Mouse (Mus musculus) neural tube, embryonic 12.5 days (tissue): ENCODE results near the gene Abcc8. TPM values are rescaled to one million over a fixed set of nuclear protein-coding genes. Genes with fewer than 3 reads are reported as not detected.

Experiments
- ATAC-seq: fragments of 200-750 bp; cut with Nextera tagmentation; 2 replicates; pipeline ENCODE4 v1.8.0; 2017; ENCODE audit warnings: low read depth, mild to moderate bottlenecking, moderate TSS enrichment, moderate library complexity; ENCODE audit not compliant: low FRiP score
- H3K27ac ChIP-seq: fragments of 300-500 bp; sonication (generic); 2 replicates; pipeline ENCODE4 v1.5.1; 2016
- H3K27me3 ChIP-seq: fragments of 300-500 bp; sonication (generic); replicated peaks from 2 replicates; pipeline ENCODE4 v1.6.1; 2016; ENCODE audit warnings: mild to moderate bottlenecking
- H3K36me3 ChIP-seq: fragments of 300-500 bp; sonication (generic); 2 replicates; pipeline ENCODE4 v1.6.1; 2016; ENCODE audit warnings: mild to moderate bottlenecking
- H3K4me1 ChIP-seq: fragments of 300-500 bp; sonication (generic); 2 replicates; pipeline ENCODE4 v1.6.1; 2016
- H3K4me2 ChIP-seq: fragments of 300-500 bp; sonication (generic); replicated peaks from 2 replicates; pipeline ENCODE4 v1.6.1; 2016; ENCODE audit warnings: mild to moderate bottlenecking
- H3K4me3 ChIP-seq: fragments of 300-500 bp; sonication (generic); 2 replicates; pipeline ENCODE4 v1.5.1; 2016
- H3K9ac ChIP-seq: fragments of 300-500 bp; sonication (generic); 2 replicates; pipeline ENCODE4 v1.6.1; 2016; ENCODE audit warnings: mild to moderate bottlenecking
- H3K9me3 ChIP-seq: fragments of 300-500 bp; sonication (generic); 2 replicates; pipeline ENCODE4 v1.6.1; 2016; ENCODE audit warnings: mild to moderate bottlenecking
- WGBS: fragments of 180-500 bp; shearing (Covaris S2); methylation state at CpG from one replicate; pipeline ENCODE4 v1.1.7; 2016; 5-methylcytosine and 5-hydroxymethylcytosine counted together
- polyA plus RNA-seq: library from polyadenylated mRNA; unstranded; fragments of >200 nt; fragmentation: Nextera tagmentation; extraction: Ambion mirVana; gene quantifications from 2 replicates; pipeline ENCODE4 v1.2.1, GENCODE M21; 2016

Gene Abcc8
- polyA plus RNA-seq = 6.0 and 7.6 TPM in 2 replicates

GRCm38 (mm10) chr7:46179431-46180275 is at the start of gene Abcc8:
Gene Abcc8, minus strand, starts transcription at chr7:46180033.
- H3K36me3 ChIP-seq = no peaks in the 10 kb centered on the region
- peak within 1 kb of the TSS; percentile 87 for H3K4me2 ChIP-seq
- H3K9ac ChIP-seq = peak within 1 kb of the TSS; percentile 40; the same call in 1 of the 2 replicates
- WGBS = 1% methylated on average over 73 of the region's 75 CpGs
- H3K4me1 ChIP-seq = peaks cover 9% of the 10 kb centered on the region
- H3K4me3 ChIP-seq = peak within 1 kb of the TSS; percentile 38
- peak; percentile 56; the same call in 1 of the 2 replicates for ATAC-seq
- H3K27ac ChIP-seq = no peak within 1 kb of the TSS
- peaks cover 50% of the 10 kb centered on the region for H3K27me3 ChIP-seq
- H3K9me3 ChIP-seq = no peaks in the 10 kb centered on the region

GRCm38 (mm10) chr7:46226936-46227335 is 47.1 kb upstream of the Abcc8 start:
- whole genome bisulfite sequencing = 76% methylated on average over 4 of the region's 4 CpGs
- Histone ChIP-seq H3K9me3 (no peaks in the 10 kb centered on the region), H3K27ac (no peak overlapping the region), H3K4me1 (peaks cover 5% of the 10 kb centered on the region; the same call in 1 of the 2 replicates), H3K4me3 (no peak overlapping the region), H3K4me2 (no peak overlapping the region), H3K36me3 (no peaks in the 10 kb centered on the region), H3K9ac (no peak overlapping the region), H3K27me3 (no peaks in the 10 kb centered on the region)
- ATAC-seq = no peak

GRCm38 (mm10) chr7:46226253-46226652 is 46.4 kb upstream of the Abcc8 start:
- Histone ChIP-seq H3K9me3 (no peaks in the 10 kb centered on the region), H3K36me3 (no peaks in the 10 kb centered on the region), H3K9ac (no peak overlapping the region), H3K4me1 (peaks cover 5% of the 10 kb centered on the region; the same call in 1 of the 2 replicates), H3K4me2 (no peak overlapping the region), H3K4me3 (no peak overlapping the region), H3K27ac (no peak overlapping the region), H3K27me3 (no peaks in the 10 kb centered on the region)
- ATAC-seq = no peak
- WGBS = 29% methylated on average over 7 of the region's 7 CpGs

DNA sequence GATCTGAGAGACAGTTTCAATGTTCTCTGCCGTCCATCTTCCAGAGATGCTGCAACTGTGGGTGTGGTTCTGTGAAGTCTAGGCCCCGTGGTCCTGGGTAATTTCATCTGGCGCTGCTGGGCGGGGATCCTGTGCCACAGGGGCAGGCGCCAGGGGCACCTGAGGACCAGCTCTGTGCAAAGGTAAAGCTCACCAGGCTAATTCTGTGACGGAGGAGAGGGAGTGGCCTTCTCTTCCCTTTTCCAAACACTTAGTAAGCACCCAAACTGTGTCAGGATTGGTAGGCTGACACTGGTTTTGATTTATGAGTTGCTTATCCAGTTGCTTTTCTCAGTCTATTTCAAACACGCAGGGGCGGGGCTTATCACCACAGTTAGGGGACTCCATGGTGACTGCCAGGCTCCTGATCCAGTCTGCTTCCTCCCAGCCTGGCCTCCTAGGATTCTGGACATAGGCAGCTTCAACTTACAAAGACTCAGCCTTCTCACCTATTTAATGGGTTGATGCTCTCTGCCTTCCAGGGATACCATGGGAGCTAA is 40.8 kb upstream of the Abcc8 start:
- Histone ChIP-seq H3K9ac (no peak overlapping the region), H3K36me3 (no peaks in the 10 kb centered on the region), H3K9me3 (no peaks in the 10 kb centered on the region), H3K4me3 (no peak overlapping the region), H3K27me3 (no peaks in the 10 kb centered on the region), H3K4me2 (no peak overlapping the region), H3K27ac (no peak overlapping the region), H3K4me1 (0 out of 2 replicates have a peak, but pooled peaks cover 6% of the 10 kb centered on the region)
- ATAC-seq = no peak
- 69% methylated on average over 8 of the region's 8 CpGs for WGBS

DNA sequence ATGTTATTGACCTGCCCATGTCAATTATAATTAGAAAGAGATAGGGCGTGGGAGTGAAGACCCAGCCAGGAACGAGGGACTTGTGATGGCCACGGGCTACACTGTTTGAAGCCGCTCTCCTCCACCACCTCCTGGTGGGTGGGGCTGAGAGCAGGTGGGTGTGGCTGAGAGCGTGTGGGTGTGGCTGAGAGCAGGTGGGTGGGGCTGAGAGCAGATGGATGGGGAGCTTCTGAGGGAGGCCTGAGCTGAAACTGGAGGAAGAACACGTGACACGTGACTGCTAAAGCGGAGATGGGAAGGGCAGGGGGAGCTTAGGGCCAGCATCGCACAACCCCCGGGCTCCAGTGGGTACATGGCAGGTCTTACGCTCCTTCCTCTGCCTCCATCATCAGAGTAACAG is 38.6 kb upstream of the Abcc8 start:
- 13% methylated on average over 11 of the region's 11 CpGs for WGBS
- H3K27ac ChIP-seq = no peak overlapping the region
- H3K4me1 ChIP-seq = 0 out of 2 replicates have a peak, but pooled peaks cover 6% of the 10 kb centered on the region
- H3K9me3 ChIP-seq = no peaks in the 10 kb centered on the region
- H3K27me3 ChIP-seq = no peaks in the 10 kb centered on the region
- H3K9ac ChIP-seq = no peak overlapping the region
- peak overlapping the region; percentile 20; the same call in 1 of the 2 replicates for H3K4me2 ChIP-seq
- no peaks in the 10 kb centered on the region for H3K36me3 ChIP-seq
- ATAC-seq = 0 out of 2 replicates have a peak, but pooled peaks have one; percentile 33
- H3K4me3 ChIP-seq = no peak overlapping the region

DNA sequence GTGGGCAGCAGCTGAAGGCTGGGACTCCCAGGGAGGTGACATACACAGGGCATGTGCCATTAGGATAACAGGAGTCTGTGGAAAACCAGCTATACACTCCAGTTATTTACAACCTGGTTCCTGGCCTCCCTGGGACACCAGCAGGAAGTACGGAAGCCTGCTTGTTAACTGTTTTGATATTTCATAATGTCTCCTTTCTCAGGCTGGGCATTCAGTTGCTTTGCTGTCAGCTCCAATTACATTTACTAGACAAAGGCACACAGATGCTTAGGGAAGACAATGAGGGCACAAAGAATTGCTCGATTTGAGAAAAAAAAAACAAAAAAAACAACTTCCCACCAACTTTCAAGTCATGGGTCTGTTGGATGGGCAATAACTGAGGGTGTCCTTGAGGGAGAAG is 36.6 kb upstream of the Abcc8 start:
- H3K4me3 ChIP-seq = no peak overlapping the region
- no peaks in the 10 kb centered on the region for H3K9me3 ChIP-seq
- no peaks in the 10 kb centered on the region for H3K27me3 ChIP-seq
- no peaks in the 10 kb centered on the region for H3K36me3 ChIP-seq
- H3K27ac ChIP-seq = no peak overlapping the region
- no peak overlapping the region for H3K9ac ChIP-seq
- no peak overlapping the region for H3K4me2 ChIP-seq
- WGBS = 60% methylated on average over 2 of the region's 2 CpGs
- ATAC-seq = no peak
- H3K4me1 ChIP-seq = 0 out of 2 replicates have a peak, but pooled peaks cover 6% of the 10 kb centered on the region

DNA sequence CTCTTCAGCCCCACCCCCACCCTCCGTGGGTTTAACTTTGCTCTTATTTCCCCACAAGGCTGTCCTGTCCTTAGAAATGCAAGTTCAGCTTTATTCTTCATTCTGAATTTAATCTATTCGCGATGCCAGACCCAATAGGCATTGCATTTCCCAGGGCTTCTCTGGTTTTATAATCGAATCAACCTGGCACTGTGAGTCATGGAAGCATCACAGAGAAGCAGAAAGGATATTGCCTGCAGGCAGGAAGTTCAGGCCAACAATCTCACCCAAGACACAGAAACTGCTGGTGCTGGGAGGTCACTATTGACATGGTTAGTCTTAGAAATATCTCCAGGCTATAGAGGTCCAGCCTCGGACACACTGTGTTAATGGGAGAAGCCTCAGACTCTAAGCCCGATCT is 30.4 kb upstream of the Abcc8 start:
- WGBS = 86% methylated on average over 6 of the region's 6 CpGs

DNA sequence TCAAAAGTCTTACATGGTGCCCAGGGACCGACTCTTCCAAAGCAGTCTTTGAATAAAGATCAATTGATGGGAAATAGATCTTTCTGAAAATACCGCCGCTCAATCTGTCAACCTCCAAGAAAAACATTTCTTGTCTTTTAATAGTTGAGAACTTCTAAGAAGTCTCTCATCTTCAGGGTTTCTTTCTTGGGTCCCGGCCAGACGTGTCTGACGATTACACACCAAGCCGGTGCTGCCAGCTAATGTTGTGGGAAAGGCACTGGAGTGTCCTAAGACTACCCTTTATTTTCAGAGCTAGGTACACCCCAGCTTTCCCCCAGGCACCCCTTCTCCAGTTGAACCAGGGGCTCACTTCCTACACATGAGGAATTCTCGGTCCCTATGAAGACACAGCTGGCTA is 28.3 kb upstream of the Abcc8 start:
- 91% methylated on average over 8 of the region's 8 CpGs for whole genome bisulfite sequencing
- Histone ChIP-seq H3K36me3 (no peaks in the 10 kb centered on the region), H3K27ac (no peak overlapping the region), H3K9me3 (no peaks in the 10 kb centered on the region), H3K27me3 (no peaks in the 10 kb centered on the region), H3K4me2 (no peak overlapping the region), H3K9ac (no peak overlapping the region), H3K4me3 (no peak overlapping the region), H3K4me1 (no peaks in the 10 kb centered on the region)
- ATAC-seq = no peak

More for the DNA sequence above, 30.4 kb upstream of the Abcc8 start:
- no peak for ATAC-seq
- Histone ChIP-seq H3K4me2 (no peak overlapping the region), H3K27ac (no peak overlapping the region), H3K36me3 (no peaks in the 10 kb centered on the region), H3K4me1 (no peaks in the 10 kb centered on the region), H3K27me3 (no peaks in the 10 kb centered on the region), H3K9ac (no peak overlapping the region), H3K4me3 (no peak overlapping the region), H3K9me3 (no peaks in the 10 kb centered on the region)

- no peaks in the 10 kb centered on the region for H3K36me3 ChIP-seq
- no peak for ATAC-seq
These were observed 24.9 kb upstream of the Abcc8 start for GRCm38 (mm10) chr7:46204775-46205174.

DNA sequence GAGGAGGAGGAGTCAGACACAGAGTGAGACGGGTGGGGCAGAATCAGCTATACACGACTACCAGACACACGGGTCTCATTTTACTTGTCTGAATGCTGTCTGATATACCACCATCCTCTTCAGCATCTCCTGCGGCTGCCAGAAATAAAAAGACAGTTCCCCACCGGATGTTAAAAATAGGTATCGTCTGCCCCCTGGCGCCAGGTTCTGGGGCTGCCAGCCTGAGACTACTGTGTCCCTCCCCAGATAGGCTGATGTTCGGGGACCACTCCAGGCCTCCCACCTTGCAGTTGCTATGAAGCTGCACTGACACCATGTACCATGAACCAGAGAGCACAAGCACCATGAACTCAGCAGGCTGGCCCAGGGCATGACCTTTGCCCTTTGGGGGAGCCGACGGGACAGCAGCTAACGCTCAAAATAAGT is 24.2 kb upstream of the Abcc8 start:
- no peaks in the 10 kb centered on the region for H3K9me3 ChIP-seq
- 51% methylated on average over 11 of the region's 11 CpGs for WGBS
- H3K4me2 ChIP-seq = no peak overlapping the region
- ATAC-seq = no peak
- H3K36me3 ChIP-seq = no peaks in the 10 kb centered on the region
- 0 out of 2 replicates have a peak, but pooled peaks cover 5% of the 10 kb centered on the region for H3K4me1 ChIP-seq
- no peak overlapping the region for H3K27ac ChIP-seq
- H3K27me3 ChIP-seq = no peaks in the 10 kb centered on the region
- H3K9ac ChIP-seq = no peak overlapping the region
- no peak overlapping the region for H3K4me3 ChIP-seq

More at GRCm38 (mm10) chr7:46204775-46205174, 24.9 kb upstream of the Abcc8 start:
- H3K27ac ChIP-seq = no peak overlapping the region
- no peaks in the 10 kb centered on the region for H3K27me3 ChIP-seq
- 79% methylated on average over 6 of the region's 6 CpGs for WGBS
- H3K4me2 ChIP-seq = no peak overlapping the region
- no peak overlapping the region for H3K9ac ChIP-seq
- no peak overlapping the region for H3K4me3 ChIP-seq
- H3K4me1 ChIP-seq = 0 out of 2 replicates have a peak, but pooled peaks cover 5% of the 10 kb centered on the region
- H3K9me3 ChIP-seq = no peaks in the 10 kb centered on the region

- no peaks in the 10 kb centered on the region for H3K9me3 ChIP-seq
- peak; percentile 57; the same call in 1 of the 2 replicates for ATAC-seq
- H3K4me1 ChIP-seq = 0 out of 2 replicates have a peak, but pooled peaks cover 5% of the 10 kb centered on the region
- H3K4me2 ChIP-seq = peak overlapping the region; percentile 38
- no peaks in the 10 kb centered on the region for H3K36me3 ChIP-seq
- no peaks in the 10 kb centered on the region for H3K27me3 ChIP-seq
- 15% methylated on average over 14 of the region's 14 CpGs for WGBS
- no peak overlapping the region for H3K9ac ChIP-seq
- H3K27ac ChIP-seq = no peak overlapping the region
- no peak overlapping the region for H3K4me3 ChIP-seq
These were observed 21.8 kb upstream of the Abcc8 start for GRCm38 (mm10) chr7:46201649-46202048.

GRCm38 (mm10) chr7:46200021-46200420 is 20.2 kb upstream of the Abcc8 start:
- 69% methylated on average over 6 of the region's 6 CpGs for WGBS
- no peaks in the 10 kb centered on the region for H3K36me3 ChIP-seq
- no peak overlapping the region for H3K4me2 ChIP-seq
- no peak overlapping the region for H3K27ac ChIP-seq
- H3K4me1 ChIP-seq = 0 out of 2 replicates have a peak, but pooled peaks cover 5% of the 10 kb centered on the region
- ATAC-seq = no peak
- no peaks in the 10 kb centered on the region for H3K27me3 ChIP-seq
- H3K9me3 ChIP-seq = no peaks in the 10 kb centered on the region
- H3K9ac ChIP-seq = no peak overlapping the region
- H3K4me3 ChIP-seq = no peak overlapping the region
